Mouse (Mus musculus) hindbrain, postnatal 0 days (tissue): ENCODE data around the gene Dkk3. TPM values are rescaled to one million over a fixed set of nuclear protein-coding genes. Genes with fewer than 3 reads are reported as not detected.

Experiments
- ATAC-seq: fragments of 200-750 bp; cut with Nextera tagmentation; 2 replicates; pipeline ENCODE4 v1.8.0; 2017; ENCODE audit warnings: mild to moderate bottlenecking, moderate TSS enrichment, moderate library complexity
- DNase-seq: peaks from one replicate; pipeline ENCODE4 v3.0.0-alpha.2; 2015; ENCODE audit warnings: low spot score
- H3K27ac ChIP-seq: fragments of 300-500 bp; sonication (generic); 2 replicates; pipeline ENCODE4 v1.5.1; 2014; ENCODE audit warnings: mild to moderate bottlenecking
- H3K27me3 ChIP-seq: fragments of 300-500 bp; sonication (generic); 2 replicates; pipeline ENCODE4 v1.6.1; 2014; ENCODE audit warnings: low read length, mixed read lengths; ENCODE audit not compliant: insufficient read depth
- H3K36me3 ChIP-seq: fragments of 300-500 bp; sonication (generic); 2 replicates; pipeline ENCODE4 v1.6.1; 2014; ENCODE audit warnings: low read length, mixed read lengths; ENCODE audit not compliant: insufficient read depth
- H3K4me1 ChIP-seq: fragments of 300-500 bp; sonication (generic); 2 replicates; pipeline ENCODE4 v1.6.1; 2014; ENCODE audit warnings: antibody characterized with exemption, low read length, mixed read lengths; ENCODE audit not compliant: insufficient read depth
- H3K4me2 ChIP-seq: fragments of 300-500 bp; sonication (generic); 2 replicates; pipeline ENCODE4 v1.6.1; 2014; ENCODE audit warnings: low read depth, mild to moderate bottlenecking, low read length, moderate library complexity, mixed read lengths
- H3K4me3 ChIP-seq: fragments of 300-500 bp; sonication (generic); 2 replicates; pipeline ENCODE4 v1.5.1; 2014; ENCODE audit warnings: low read length
- H3K9ac ChIP-seq: fragments of 300-500 bp; sonication (generic); replicated peaks from 2 replicates; pipeline ENCODE4 v1.6.1; 2014; ENCODE audit warnings: mild to moderate bottlenecking, low read length, moderate library complexity, mixed read lengths
- H3K9me3 ChIP-seq: fragments of 300-500 bp; sonication (generic); 2 replicates; pipeline ENCODE4 v1.6.1; 2016; ENCODE audit warnings: low read length, mixed read lengths
- CTCF ChIP-seq: IDR thresholded peaks from 2 replicates; pipeline ENCODE4 v1.5.1; 2016; ENCODE audit warnings: antibody characterized with exemption, control low read depth, low read depth
- WGBS: fragments of 180-500 bp; shearing (Covaris S2); extraction: QIAGEN DNeasy Blood & Tissue Kit; methylation state at CpG from one replicate; pipeline ENCODE4 v1.1.7; 2014; 5-methylcytosine and 5-hydroxymethylcytosine counted together
- polyA plus RNA-seq: library from polyadenylated mRNA; unstranded; fragments of >200 nt; fragmentation: Nextera tagmentation; extraction: Ambion mirVana; gene quantifications from 2 replicates; pipeline ENCODE4 v1.2.1, GENCODE M21; 2015
- total RNA-seq: library from RNA; depleted of rRNA; stranded (reverse); fragments of >200 nt; gene quantifications from 2 replicates; pipeline ENCODE4 v1.2.3, GENCODE M21; 2014; rRNA removed

The Dkk3 gene
- total RNA-seq (33.2 and 42.0 TPM in 2 replicates), polyA plus RNA-seq (48.2 and 49.6 TPM in 2 replicates)

GRCm38 (mm10) chr7:112158942-112159341 lies at the start of gene Dkk3:
TSS of gene Dkk3 (minus strand) at chr7:112159057.
- no peak for TF ChIP-seq CTCF
- ATAC-seq = peak; percentile 61
- Histone ChIP-seq H3K36me3 (no peaks in the 10 kb centered on the region), H3K9ac (peak within 1 kb of the TSS; percentile 51), H3K27ac (peak within 1 kb of the TSS; percentile 60), H3K9me3 (no peaks in the 10 kb centered on the region), H3K4me2 (peak within 1 kb of the TSS; percentile 59), H3K4me3 (peak within 1 kb of the TSS; percentile 45), H3K4me1 (peaks cover 20% of the 10 kb centered on the region), H3K27me3 (no peaks in the 10 kb centered on the region; the same call in 1 of the 2 replicates)
- 5% methylated on average over 21 of the region's 21 CpGs for WGBS
- peak; percentile 52 for DNase-seq

DNA sequence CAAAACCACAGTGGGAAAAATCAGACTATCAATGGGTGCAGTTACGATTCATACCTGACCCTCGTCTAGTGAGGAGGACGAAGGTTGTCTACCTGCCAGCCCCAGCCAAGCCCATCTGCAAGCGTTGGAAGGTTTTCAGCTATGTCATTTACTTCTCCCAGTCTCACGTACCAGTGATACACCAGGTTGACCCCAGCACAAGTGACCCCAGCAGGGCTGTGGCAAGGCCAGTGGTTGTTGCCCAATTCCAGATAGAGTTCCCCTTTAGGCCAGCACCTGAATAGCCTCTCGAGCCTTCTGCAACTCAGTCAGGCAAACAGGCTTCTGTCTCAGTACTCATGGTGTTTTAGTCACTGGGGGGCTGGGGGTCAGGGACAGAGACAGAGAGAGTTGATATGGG lies 48.9 kb upstream of the Dkk3 start:
- Histone ChIP-seq H3K9ac (no peak overlapping the region), H3K9me3 (no peaks in the 10 kb centered on the region), H3K27me3 (no peaks in the 10 kb centered on the region), H3K4me3 (no peak overlapping the region), H3K4me1 (no peaks in the 10 kb centered on the region; the same call in 1 of the 2 replicates), H3K4me2 (no peak overlapping the region), H3K36me3 (no peaks in the 10 kb centered on the region), H3K27ac (no peak overlapping the region)
- ATAC-seq (no peak), DNase-seq (no peak)
- 96% methylated on average over 6 of the region's 6 CpGs for whole genome bisulfite sequencing
- no peak for TF ChIP-seq CTCF

GRCm38 (mm10) chr7:112205513-112205912 lies 46.7 kb upstream of the Dkk3 start:
- DNase-seq = no peak
- ATAC-seq = no peak
- no peaks in the 10 kb centered on the region for H3K36me3 ChIP-seq
- no peak overlapping the region for H3K27ac ChIP-seq
- no peak overlapping the region for H3K4me2 ChIP-seq
- no peak overlapping the region for H3K4me3 ChIP-seq
- WGBS = 90% methylated on average over 6 of the region's 6 CpGs
- H3K27me3 ChIP-seq = no peaks in the 10 kb centered on the region
- no peaks in the 10 kb centered on the region; the same call in 1 of the 2 replicates for H3K4me1 ChIP-seq
- no peak for TF ChIP-seq CTCF
- no peak overlapping the region for H3K9ac ChIP-seq
- no peaks in the 10 kb centered on the region for H3K9me3 ChIP-seq

DNA sequence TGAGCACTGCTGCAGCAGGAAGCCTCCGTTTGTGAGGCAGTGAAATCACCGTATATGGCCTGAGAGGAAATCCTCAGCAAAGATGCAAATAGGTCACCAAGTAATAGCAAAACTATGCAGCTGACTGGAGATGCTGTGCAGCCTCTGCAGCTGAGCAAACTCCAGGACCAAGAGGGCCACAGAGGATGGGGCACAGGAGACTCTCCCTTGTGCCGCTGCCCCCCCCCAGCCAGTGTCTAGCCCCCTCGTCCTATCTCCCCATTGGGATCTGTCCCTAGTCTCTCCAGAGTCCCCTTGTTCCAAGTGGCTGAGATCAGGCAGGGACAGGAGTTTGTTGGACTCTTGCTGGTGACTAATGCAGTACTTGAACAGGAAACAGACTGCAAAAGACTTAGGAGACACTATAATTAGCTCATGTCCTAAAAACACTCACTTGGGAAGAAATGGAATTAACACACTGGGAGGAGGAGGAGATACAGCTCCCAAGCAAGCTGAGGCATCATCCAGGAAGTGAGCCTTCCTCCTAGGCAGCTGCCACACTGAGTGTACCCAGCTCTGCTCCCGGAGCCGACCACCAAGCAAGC lies 45.6 kb upstream of the Dkk3 start:
- 71% methylated on average over 6 of the region's 6 CpGs for WGBS
- Histone ChIP-seq H3K4me3 (no peak overlapping the region), H3K9ac (no peak overlapping the region)

GRCm38 (mm10) chr7:112203937-112204336 lies 45.1 kb upstream of the Dkk3 start:
- no peak overlapping the region for H3K4me3 ChIP-seq
- WGBS = 54% methylated on average over 5 of the region's 5 CpGs
- no peaks in the 10 kb centered on the region for H3K9me3 ChIP-seq
- no peaks in the 10 kb centered on the region; the same call in 1 of the 2 replicates for H3K4me1 ChIP-seq
- no peak for TF ChIP-seq CTCF
- no peaks in the 10 kb centered on the region for H3K27me3 ChIP-seq
- H3K36me3 ChIP-seq = no peaks in the 10 kb centered on the region
- H3K4me2 ChIP-seq = no peak overlapping the region
- no peak overlapping the region for H3K9ac ChIP-seq
- no peak for DNase-seq
- H3K27ac ChIP-seq = no peak overlapping the region
- no peak for ATAC-seq

More for the DNA sequence above, 45.6 kb upstream of the Dkk3 start:
- no peak for TF ChIP-seq CTCF
- no peaks in the 10 kb centered on the region; the same call in 1 of the 2 replicates for H3K4me1 ChIP-seq
- no peak overlapping the region for H3K4me2 ChIP-seq
- DNase-seq = no peak
- no peak for ATAC-seq
- H3K36me3 ChIP-seq = no peaks in the 10 kb centered on the region
- no peaks in the 10 kb centered on the region for H3K9me3 ChIP-seq
- no peak overlapping the region for H3K27ac ChIP-seq
- no peaks in the 10 kb centered on the region for H3K27me3 ChIP-seq

DNA sequence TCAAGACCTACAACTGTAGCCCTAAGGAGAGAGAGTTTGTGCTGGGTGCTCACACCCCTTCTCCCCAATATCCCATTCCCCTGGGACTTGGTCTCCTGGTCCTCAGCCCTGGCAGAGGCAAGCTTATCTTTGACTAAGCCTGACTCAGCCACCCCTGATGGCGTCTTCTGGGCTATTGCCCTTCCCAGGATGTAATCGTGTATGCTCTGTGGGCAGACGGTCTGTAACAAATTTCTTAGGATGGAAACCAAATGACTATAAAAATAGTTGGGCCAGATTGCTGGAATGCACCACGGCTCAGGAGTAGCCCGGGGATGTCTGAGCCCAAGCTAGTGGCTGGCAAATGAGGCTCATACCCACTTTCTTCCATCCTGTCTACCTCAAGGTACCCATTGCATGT lies 44.0 kb upstream of the Dkk3 start:
- H3K4me1 ChIP-seq = no peaks in the 10 kb centered on the region; the same call in 1 of the 2 replicates
- no peak for DNase-seq
- H3K4me2 ChIP-seq = no peak overlapping the region
- TF ChIP-seq CTCF = no peak
- H3K9me3 ChIP-seq = no peaks in the 10 kb centered on the region
- no peaks in the 10 kb centered on the region for H3K36me3 ChIP-seq
- H3K27ac ChIP-seq = no peak overlapping the region
- WGBS = 82% methylated on average over 5 of the region's 5 CpGs
- H3K9ac ChIP-seq = no peak overlapping the region
- H3K27me3 ChIP-seq = no peaks in the 10 kb centered on the region
- H3K4me3 ChIP-seq = no peak overlapping the region
- ATAC-seq = no peak

DNA sequence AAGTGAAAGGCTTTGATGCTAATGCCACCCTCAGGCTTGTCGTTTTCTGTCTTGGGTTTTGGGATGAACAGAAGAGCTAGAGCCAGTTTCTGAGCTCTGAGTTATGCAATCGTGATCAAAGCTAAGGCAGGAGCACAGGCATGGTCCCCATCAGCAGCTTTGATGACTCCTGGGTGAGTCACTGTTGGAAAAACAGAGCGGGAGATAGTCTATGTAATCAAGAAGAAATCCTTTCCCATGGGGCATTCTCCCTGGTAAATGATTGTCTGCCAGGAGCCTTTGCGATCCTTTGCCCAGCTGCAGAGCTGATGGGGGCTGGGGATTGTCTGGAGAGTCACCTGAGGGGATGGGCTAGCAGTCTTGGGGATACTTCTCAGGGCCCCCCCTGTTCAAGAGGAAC lies 43.3 kb upstream of the Dkk3 start:
- Histone ChIP-seq H3K4me2 (no peak overlapping the region), H3K27me3 (no peaks in the 10 kb centered on the region), H3K27ac (no peak overlapping the region), H3K4me1 (no peaks in the 10 kb centered on the region; the same call in 1 of the 2 replicates), H3K9me3 (no peaks in the 10 kb centered on the region), H3K36me3 (no peaks in the 10 kb centered on the region), H3K4me3 (no peak overlapping the region), H3K9ac (no peak overlapping the region)
- ATAC-seq (no peak), DNase-seq (no peak)
- 58% methylated on average over 4 of the region's 4 CpGs for WGBS
- TF ChIP-seq CTCF = no peak
